Mouse (Mus musculus) layer of hippocampus, adult 9-10 months (tissue): ENCODE measurements at regions not wholly inside any gene's neighbourhood (a gene's known extent, or its start where the extent isn't known, plus 50 kb on each side); places are given as distances from the start of the nearest gene placed in this dataset.
A peak's percentile ranks its signal among the peaks of the same experiment; 100 is the strongest.
"Not testable (repeated sequence)": the region's sequence is repeated elsewhere in the genome, so short reads cannot be mapped to it uniquely, and the experiment has no call there.

Experiments used
- DNase-seq: peaks from one replicate; pipeline ENCODE4 v3.0.0; 2022; ENCODE audit warnings: low spot score

GRCm38 (mm10) chr1:141246125-141246524 lies 1000.2 kb downstream of the Kcnt2 start:
- not testable (repeated sequence) for DNase-seq

DNA sequence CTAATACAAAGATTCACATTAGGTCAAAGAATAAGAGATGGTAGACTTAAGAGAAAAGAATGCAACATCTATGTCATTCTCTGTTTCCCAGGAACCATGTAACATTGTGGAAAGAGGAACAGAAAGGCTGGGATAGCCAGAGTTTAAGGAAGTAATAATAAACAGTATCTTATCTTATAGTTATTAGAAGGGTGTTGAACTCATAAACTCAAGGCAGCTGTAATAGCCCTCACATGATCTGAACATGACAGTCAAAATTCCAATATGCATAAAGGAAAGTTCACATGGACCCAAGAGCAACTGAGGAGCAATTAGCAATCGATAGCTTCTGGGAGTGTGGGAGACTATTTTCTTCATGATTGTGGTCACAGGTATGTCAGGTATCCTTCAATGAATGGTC lies 1028.8 kb downstream of the Kcnt2 start:
- DNase-seq: no peak

GRCm38 (mm10) chr1:141281513-141281912 lies 1035.6 kb downstream of the Kcnt2 start:
- no peak for DNase-seq

- DNase-seq: no peak
Measured at GRCm38 (mm10) chr1:141322968-141323367, 1077.0 kb downstream of the Kcnt2 start.

DNA sequence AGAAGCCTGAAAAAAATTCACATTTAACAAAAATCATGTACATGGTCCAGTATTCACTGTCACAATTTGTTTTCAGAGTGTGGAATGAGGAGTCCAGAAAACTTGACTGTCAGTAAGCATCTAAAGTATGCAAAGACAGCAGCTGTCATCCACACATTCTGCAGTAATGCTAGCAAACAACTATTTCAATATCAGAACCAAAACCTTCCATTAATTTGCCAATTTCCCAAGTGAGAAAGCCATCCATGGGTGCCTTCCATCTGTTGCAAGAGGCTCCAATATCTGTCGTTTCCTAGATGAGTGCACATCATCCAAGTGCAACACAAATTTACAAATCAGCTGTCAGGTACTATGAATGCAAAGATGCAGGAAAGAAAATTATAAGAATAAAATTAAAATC lies 1092.1 kb downstream of the Kcnt2 start:
- DNase-seq: peak; percentile 17

DNA sequence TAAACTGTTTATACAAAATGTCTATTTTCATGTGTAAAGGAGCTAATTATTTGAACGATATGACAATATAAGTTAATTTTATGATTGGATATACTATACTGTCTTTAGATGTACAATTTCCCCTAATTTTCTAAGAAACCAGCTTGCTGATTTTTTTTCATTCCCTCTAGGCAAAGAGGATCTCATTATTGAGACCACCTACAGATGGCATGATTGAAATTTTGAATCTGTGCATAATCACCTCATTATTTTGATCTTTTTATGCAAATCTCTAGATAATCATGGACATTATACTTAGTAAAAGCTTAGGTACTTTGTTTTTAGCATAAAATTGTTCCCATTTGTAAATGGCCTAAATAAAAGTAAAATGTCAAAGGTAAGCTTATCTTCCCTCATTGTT lies 1123.5 kb downstream of the Kcnt2 start:
- no peak for DNase-seq

- no peak for DNase-seq
Measured at GRCm38 (mm10) chr1:141375966-141376365, 1130.0 kb downstream of the Kcnt2 start.

GRCm38 (mm10) chr1:141401334-141401733 lies 1155.4 kb downstream of the Kcnt2 start:
- DNase-seq: no peak

DNA sequence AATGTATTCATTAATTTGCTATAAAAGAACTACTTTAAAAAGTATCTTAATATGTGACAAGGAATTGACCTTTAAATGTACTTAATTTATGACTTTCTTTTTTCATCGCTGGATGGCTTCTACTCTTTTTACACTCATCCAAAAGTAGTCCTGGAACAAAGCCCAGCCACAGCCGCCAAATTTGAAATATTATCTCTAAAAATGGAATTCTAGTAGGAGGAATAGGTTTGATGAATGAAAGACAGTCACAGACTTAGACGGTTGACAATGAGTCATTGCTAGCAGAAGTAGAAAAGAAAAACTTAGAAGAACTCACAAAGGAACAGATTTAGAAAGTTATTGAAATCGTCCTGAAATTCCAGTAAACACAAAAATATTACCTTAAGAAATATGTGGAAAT lies 1183.7 kb downstream of the Kcnt2 start:
- DNase-seq: peak; percentile 52

DNA sequence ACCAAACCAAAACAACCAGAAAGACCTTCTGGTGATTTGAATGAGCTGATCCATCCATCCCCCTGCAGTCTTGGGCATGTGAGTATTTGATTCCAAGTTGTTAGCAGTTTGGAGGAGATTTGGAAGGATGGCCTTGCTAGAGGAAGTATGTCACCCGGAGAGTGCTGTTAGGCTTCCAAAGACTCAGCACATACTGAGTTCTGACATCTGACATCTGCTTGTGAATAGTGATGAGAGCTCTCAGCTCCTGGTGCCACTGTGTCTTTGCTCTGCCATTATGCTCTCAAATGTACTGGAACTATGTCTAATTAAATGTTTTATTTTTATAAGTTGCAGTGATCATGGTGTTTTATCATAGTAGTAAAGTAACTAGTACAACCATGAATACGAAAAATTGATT lies 1184.2 kb downstream of the Kcnt2 start:
- no peak for DNase-seq

DNA sequence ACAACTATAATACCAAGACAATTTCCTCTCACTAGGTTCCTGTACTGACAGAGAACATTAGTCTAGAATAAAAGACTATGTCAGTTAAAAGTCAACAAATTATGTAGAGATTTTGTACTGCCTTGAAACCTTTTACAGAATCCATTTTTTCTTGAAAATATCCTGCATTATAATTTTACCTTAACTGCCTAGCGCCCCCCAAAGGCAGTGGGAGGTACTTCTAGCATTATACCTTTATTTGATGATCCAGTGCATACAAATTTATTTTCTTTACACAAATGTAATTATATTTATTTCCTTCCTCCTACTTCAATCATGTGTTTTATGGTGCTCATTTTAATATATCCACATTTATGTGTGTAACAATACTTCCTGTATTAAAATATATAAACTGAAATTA lies 1189.5 kb downstream of the Kcnt2 start:
- no peak for DNase-seq

GRCm38 (mm10) chr1:141440234-141440633 lies 1194.3 kb downstream of the Kcnt2 start:
- DNase-seq: no peak

DNA sequence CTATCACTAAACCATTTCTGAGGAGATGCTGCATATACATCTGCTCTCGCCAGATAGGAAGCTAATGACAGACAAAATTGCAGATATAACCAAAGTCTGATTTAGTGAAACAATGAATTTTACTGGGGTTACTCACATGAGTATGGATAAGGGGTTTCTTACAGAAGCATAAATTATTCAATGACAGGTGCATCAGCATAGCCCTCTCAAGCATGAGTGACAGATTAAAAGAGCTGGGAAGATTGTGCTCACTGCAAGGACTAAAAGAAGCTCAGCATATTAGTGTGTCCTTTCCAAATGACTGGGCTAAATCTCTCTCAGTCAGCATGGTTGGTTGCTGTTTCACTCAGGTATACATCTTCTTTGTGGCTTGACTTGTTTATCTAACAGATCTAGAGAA lies 1205.0 kb downstream of the Kcnt2 start:
- no peak for DNase-seq

GRCm38 (mm10) chr1:141464576-141464975 lies 1218.6 kb downstream of the Kcnt2 start:
- no peak for DNase-seq
